Mouse (Mus musculus) kidney, adult 2 months (tissue): ENCODE measurements around the gene Slfn5. TPM values are rescaled to one million over a fixed set of nuclear protein-coding genes. Genes with fewer than 3 reads are reported as not detected.
"Not testable (repeated sequence)": the region's sequence is repeated elsewhere in the genome, so short reads cannot be mapped to it uniquely, and the experiment has no call there.

Experiments
- DNase-seq: peaks from one replicate; pipeline ENCODE4 v3.0.0; 2021
- H3K27ac ChIP-seq: fragments of 200-500 bp; 2 replicates; pipeline ENCODE4 v1.5.1; 2012; ENCODE audit warnings: low read depth, low read length, control low read depth, inconsistent platforms; ENCODE audit not compliant: insufficient read depth
- H3K27me3 ChIP-seq: fragments of 200-500 bp; replicated peaks from 2 replicates; pipeline ENCODE4 v1.6.1; 2012; ENCODE audit warnings: mild to moderate bottlenecking, moderate library complexity, low read length, inconsistent platforms; ENCODE audit not compliant: control insufficient read depth, insufficient read depth
- H3K36me3 ChIP-seq: fragments of 200-500 bp; 2 replicates; pipeline ENCODE4 v1.6.1; 2012; ENCODE audit warnings: mild to moderate bottlenecking, moderate library complexity, low read length, inconsistent platforms; ENCODE audit not compliant: control insufficient read depth, insufficient read depth
- H3K4me1 ChIP-seq: fragments of 200-500 bp; 2 replicates; pipeline ENCODE4 v1.6.1; 2011; ENCODE audit warnings: low read length; ENCODE audit not compliant: control insufficient read depth, insufficient read depth
- H3K4me3 ChIP-seq: fragments of 200-500 bp; 2 replicates; pipeline ENCODE4 v1.5.1; 2011; ENCODE audit warnings: mild to moderate bottlenecking, low read depth, low read length, control low read depth; ENCODE audit not compliant: insufficient read depth
- CTCF ChIP-seq: fragments of 200-500 bp; conservative IDR thresholded peaks from 2 replicates; pipeline ENCODE4 v1.5.1; 2011; ENCODE audit warnings: low read depth, mild to moderate bottlenecking, control low read depth, low read length, moderate library complexity, mixed read lengths; ENCODE audit not compliant: insufficient read depth, insufficient read length
- POLR2A ChIP-seq: fragments of 200-500 bp; IDR thresholded peaks from one replicate; pipeline ENCODE4 v1.6.1; 2011; ENCODE audit warnings: low read depth, low read length, control low read depth
- WGBS: fragments of 180-500 bp; shearing (Covaris S2); methylation state at CpG from one replicate; pipeline ENCODE4 v1.1.7; 2018; 5-methylcytosine and 5-hydroxymethylcytosine counted together
- polyA plus RNA-seq: library from polyadenylated mRNA; depleted of rRNA; stranded (reverse); fragments of >200 nt; gene quantifications from 2 replicates; pipeline ENCODE4 v1.2.3, GENCODE M21; 2012

The Slfn5 gene
- polyA plus RNA-seq, 1 experiment, result 21.4 TPM

DNA sequence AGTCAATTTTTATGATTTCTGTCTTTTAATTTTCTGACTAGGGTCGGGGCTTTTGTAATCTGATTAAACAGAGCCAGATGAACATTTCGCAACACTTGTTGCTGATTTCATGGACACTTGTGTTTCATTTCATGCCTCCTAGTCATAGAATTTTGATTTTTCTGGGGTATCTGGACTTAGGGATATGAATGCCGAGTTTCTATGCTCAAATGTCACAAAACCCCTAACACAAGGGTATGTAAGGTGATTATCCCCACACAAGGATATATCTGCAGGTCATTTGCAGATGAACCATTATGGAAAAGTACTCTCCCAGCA, 21.6 kb upstream of the Slfn5 start:
- no peaks in the 10 kb centered on the region; the same call in 1 of the 2 replicates for H3K27me3 ChIP-seq
- 71% methylated on average over 3 of the region's 3 CpGs for whole genome bisulfite sequencing
- no peak overlapping the region for H3K27ac ChIP-seq
- no peaks in the 10 kb centered on the region for H3K36me3 ChIP-seq
- H3K4me3 ChIP-seq, result no peak overlapping the region
- DNase-seq, result peak; percentile 15
- TF ChIP-seq POLR2A, result no peak
- no peak for TF ChIP-seq CTCF
- H3K4me1 ChIP-seq, result peaks cover 5% of the 10 kb centered on the region; the same call in 1 of the 2 replicates

DNA sequence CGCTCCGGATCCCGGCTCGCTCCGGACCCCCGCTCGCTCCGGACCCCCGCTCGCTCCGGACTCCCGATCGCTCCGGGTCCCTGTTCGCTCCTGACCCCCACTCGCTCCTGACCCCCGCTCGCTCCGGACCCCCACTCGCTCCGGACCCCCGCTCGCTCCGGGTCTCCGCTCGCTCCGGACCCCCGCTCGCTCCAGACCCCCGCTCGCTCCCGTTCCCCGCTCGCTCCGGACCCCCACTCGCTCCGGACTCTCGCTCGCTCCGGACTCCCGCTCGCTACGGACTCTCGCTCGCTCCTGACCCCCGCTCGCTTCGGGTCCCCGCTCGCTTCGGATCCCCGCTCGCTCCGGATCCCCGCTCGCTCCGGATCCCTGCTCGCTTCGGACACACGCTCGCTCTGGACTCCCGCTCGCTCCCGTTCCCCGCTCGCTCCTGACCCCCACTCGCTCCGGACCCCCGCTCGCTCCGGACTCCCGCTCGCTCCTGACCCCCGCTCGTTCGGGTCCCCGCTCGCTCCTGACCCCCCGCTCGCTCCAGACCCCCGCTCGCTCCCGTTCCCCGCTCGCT, 20.7 kb upstream of the Slfn5 start:
- H3K27ac ChIP-seq, H3K4me1 ChIP-seq, H3K36me3 ChIP-seq, H3K27me3 ChIP-seq, DNase-seq: not testable (repeated sequence)
- peak overlapping the region; percentile 30; the same call in 1 of the 2 replicates for H3K4me3 ChIP-seq
- 2% methylated on average over 79 of the region's 85 CpGs for WGBS

DNA sequence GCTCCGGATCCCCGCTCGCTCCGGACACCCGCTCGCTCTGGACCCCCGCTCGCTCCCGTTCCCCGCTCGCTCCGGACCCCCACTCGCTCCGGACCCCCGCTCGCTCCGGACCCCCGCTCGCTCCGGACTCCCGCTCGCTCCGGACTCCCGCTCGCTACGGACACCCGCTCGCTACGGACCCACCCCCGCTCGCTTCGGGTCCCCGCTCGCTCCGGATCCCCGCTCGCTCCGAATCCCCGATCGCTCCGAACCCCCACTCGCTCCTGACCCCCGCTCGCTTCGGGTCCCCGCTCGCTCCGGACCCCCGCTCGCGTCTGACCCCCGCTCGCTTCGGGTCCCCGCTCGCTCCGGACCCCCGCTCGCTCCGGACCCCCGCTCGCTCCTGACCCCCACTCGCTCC, 20.0 kb upstream of the Slfn5 start:
- H3K4me3 ChIP-seq, result peak overlapping the region; percentile 45
- WGBS, result under 1% methylated on average over 63 of the region's 63 CpGs
- H3K27ac ChIP-seq, H3K27me3 ChIP-seq, H3K4me1 ChIP-seq, H3K36me3 ChIP-seq, DNase-seq: not testable (repeated sequence)

DNA sequence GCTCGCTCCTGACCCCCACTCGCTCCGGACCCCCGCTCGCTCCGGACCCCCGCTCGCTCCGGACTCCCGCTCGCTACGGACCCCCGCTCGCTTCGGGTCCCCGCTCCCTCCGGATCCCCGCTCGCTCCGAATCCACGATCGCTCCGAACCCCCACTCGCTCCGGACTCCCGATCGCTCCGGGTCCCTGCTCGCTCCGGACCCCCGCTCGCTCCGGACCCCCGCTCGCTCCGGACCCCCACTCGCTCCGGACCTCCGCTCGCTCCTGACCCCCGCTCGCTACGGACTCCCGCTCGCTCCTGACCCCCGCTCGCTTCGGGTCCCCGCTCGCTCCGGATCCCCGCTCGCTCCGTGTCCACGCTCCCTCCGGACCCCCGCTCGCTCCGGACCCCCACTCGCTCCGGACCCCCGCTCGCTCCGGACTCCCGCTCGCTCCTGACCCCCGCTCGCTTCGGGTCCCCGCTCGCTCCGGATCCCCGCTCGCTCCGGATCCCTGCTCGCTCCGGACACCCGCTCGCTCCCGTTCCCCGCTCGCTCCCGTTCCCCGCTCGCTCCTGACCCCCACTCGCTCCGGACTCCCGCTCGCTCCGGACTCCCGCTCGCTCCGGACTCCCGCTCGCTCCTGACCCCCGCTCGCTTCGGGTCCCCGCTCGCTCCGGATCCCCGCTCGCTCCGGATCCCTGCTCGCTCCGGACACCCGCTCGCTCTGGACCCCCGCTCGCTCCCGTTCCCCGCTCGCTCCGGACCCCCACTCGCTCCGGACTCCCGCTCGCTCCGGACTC, 19.3 kb upstream of the Slfn5 start:
- DNase-seq, H3K27ac ChIP-seq, H3K36me3 ChIP-seq, H3K27me3 ChIP-seq, H3K4me1 ChIP-seq: not testable (repeated sequence)
- H3K4me3 ChIP-seq, result peak overlapping the region; percentile 47
- WGBS, result 1% methylated on average over 118 of the region's 119 CpGs

DNA sequence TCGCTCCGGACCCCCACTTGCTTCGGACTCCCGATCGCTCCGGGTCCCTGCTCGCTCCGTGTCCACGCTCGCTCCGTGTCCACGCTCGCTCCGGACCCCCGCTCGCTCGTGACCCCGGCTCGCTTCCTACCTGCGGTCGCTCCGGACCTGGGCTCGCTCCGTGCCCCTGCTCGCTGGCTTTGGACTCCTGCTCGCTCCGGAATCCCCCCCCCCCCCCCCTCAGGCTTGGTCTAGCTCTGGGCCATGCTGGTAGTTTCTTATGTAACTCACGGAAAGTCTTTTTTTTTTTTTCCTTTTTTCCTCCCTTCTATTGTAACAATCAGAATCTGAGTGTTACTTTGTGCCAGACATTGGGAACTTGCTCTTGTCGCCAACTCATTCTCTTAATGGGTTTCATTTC, 18.0 kb upstream of the Slfn5 start:
- Histone ChIP-seq H3K27ac (0 out of 2 replicates have a peak overlapping the region, but pooled peaks have one; percentile 26), H3K36me3 (no peaks in the 10 kb centered on the region), H3K4me3 (peak overlapping the region; percentile 66), H3K27me3 (no peaks in the 10 kb centered on the region; the same call in 1 of the 2 replicates), H3K4me1 (peaks cover 5% of the 10 kb centered on the region; the same call in 1 of the 2 replicates)
- DNase-seq, result no peak
- TF ChIP-seq CTCF (no peak), POLR2A (no peak)
- 2% methylated on average over 28 of the region's 29 CpGs for WGBS

DNA sequence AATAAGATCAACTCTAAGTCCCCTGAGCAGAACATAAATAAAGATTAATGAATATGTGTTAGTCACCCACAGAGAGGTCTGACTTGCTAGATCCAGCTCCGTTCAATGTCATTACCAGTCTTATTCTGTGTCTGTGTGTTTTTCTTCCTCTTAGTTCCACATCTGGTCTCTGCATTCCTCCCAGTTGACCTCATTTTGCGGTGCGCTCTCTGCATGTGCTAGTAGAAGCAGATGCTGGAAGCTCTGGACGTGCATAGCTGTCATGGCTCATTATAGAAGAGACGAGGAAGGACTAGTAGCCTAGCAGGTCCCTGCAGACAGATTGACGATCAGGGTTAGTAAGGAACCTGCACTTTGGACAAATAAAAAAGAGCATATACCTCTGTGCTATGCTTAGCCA, 7.8 kb upstream of the Slfn5 start:
- Histone ChIP-seq H3K4me3 (no peak overlapping the region), H3K4me1 (no peaks in the 10 kb centered on the region), H3K27me3 (no peaks in the 10 kb centered on the region), H3K27ac (no peak overlapping the region), H3K36me3 (no peaks in the 10 kb centered on the region)
- WGBS, result 59% methylated on average over 6 of the region's 6 CpGs
- TF ChIP-seq CTCF (no peak), POLR2A (no peak)
- no peak for DNase-seq

DNA sequence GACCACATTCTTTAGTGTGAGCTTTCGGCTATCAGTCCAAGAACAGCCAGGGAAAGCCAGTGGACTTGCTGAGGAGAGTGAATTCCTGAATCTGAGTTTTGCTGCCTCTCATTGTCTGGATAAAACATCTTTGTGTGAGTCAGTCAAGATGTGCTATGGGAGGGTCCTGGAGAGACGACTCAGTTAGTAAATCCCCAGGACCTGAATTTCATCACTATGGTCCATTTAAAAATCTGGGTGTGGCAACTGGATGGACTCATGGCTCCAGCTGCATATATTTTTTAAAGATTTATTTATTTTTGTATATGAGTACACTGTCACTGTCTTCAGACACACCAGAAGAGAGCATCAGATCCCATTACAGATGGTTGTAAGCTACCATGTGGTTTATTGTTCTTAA, 5.5 kb upstream of the Slfn5 start:
- 79% methylated on average over 2 of the region's 2 CpGs for WGBS
- Histone ChIP-seq H3K4me1 (no peaks in the 10 kb centered on the region), H3K4me3 (no peak overlapping the region), H3K36me3 (no peaks in the 10 kb centered on the region), H3K27me3 (no peaks in the 10 kb centered on the region), H3K27ac (no peak overlapping the region)
- TF ChIP-seq POLR2A (no peak), CTCF (no peak)
- no peak for DNase-seq

DNA sequence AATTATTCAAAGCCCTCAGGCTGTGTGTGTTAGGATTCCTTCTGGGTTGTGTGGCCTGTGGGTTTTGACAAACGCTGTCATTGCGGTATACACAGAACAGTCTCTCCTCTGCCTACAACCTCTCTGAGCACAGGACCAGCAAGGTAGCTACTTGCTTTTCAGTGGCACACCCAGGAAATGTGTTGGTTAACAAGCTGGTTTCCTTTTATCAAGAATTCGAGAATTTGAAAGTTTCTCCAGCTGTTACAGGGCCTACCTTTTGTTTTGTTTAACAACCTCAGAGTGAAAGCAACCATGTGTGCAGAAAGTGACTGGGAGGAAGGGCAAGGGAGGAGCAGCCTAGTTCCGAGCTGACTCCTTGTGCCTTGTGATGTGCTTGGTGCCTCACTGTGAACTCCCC, 3.7 kb upstream of the Slfn5 start:
- no peak overlapping the region for H3K27ac ChIP-seq
- TF ChIP-seq POLR2A (no peak), CTCF (no peak)
- H3K36me3 ChIP-seq, result no peaks in the 10 kb centered on the region
- peak; percentile 18 for DNase-seq
- H3K4me3 ChIP-seq, result no peak overlapping the region
- 55% methylated on average over 4 of the region's 4 CpGs for WGBS
- no peaks in the 10 kb centered on the region for H3K27me3 ChIP-seq
- no peaks in the 10 kb centered on the region for H3K4me1 ChIP-seq
